ENCODE assay signal across 8 mouse cellular contexts in the genomic region with DNA sequence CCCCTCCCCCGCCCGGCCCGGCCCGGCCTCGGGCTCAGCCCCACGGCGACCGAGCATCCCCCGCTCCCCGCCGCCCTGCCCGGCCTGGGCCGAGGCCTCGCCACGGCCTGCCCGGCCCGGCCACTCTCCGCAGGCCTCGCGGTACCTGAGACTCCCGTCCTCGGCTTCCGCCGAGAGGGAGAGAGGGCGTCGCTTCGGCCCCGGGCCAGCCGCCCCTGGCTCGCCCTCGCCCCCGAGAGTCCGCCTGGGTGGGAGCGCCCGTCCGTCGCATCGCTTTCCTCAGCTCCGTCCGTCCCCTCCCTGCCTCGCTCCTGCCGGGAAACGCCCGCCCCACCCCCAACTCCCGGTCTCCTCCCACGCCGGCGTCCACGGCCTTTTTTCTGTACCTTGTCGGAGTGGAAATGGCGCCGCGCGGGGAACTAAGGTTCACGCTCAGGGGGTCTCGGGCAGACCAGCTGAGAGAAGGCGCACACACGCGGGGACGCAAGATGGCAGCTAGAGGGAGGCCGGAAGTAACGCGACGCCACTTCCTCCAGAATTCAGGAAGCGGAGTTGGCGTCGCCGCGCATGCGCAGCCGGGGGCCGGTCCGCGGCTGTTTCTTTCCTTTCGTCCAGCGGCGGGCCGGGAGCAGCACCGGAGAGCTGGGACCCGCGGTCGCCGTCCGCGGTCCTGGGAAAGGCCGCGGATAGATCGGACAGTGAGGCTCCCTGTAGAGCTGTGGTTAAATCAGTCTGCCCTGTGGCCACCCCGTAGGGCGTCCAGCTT. TPM values are rescaled to one million over a fixed set of nuclear protein-coding genes. Genes with fewer than 3 reads are reported as not detected.
DNase-seq lines count a peak whose midpoint lies in the region; ATAC-seq and TF ChIP-seq lines count a peak whose summit lies in the region.

Gene Btf3 (minus strand): TSS at position 527 of the 766 bp plus-strand sequence.

- TF ChIP-seq EP300 in heart, postnatal 0 days (IDR thresholded peaks at IDR 0.05; ENCODE audit: low read depth) = no peak

- no peaks in the 10 kb centered on the region for H3K9me3 ChIP-seq in E14TG2a.4 (ENCODE audit: low read length)
- no peaks in the 10 kb centered on the region for H3K9me3 ChIP-seq in forebrain, embryonic 12.5 days
- no peaks in the 10 kb centered on the region for H3K9me3 ChIP-seq in heart, postnatal 0 days (replicated peaks; ENCODE audit: control insufficient read depth, low read length)
- no peaks in the 10 kb centered on the region for H3K9me3 ChIP-seq in liver, embryonic 16.5 days (replicated peaks; ENCODE audit: control insufficient read depth, low read length)
- H3K9me3 ChIP-seq in neural tube, embryonic 13.5 days = no peaks in the 10 kb centered on the region

- peak within 1 kb of the TSS; percentile 99 for H3K9ac ChIP-seq in forebrain, embryonic 12.5 days
- peak within 1 kb of the TSS; percentile 91 for H3K9ac ChIP-seq in heart, postnatal 0 days (replicated peaks; ENCODE audit: low read depth, low read length)
- H3K9ac ChIP-seq in liver, embryonic 16.5 days (ENCODE audit: low read depth, low read length) = peak within 1 kb of the TSS; percentile 94
- H3K9ac ChIP-seq in neural tube, embryonic 13.5 days = peak within 1 kb of the TSS; percentile 99

- H3K4me1 ChIP-seq in E14TG2a.4 (replicated peaks; ENCODE audit: low read depth, low read length) = peaks cover 47% of the 10 kb centered on the region
- H3K4me1 ChIP-seq in forebrain, embryonic 12.5 days = peaks cover 16% of the 10 kb centered on the region
- peaks cover 5% of the 10 kb centered on the region for H3K4me1 ChIP-seq in heart, postnatal 0 days (ENCODE audit: control insufficient read depth, insufficient read depth)
- H3K4me1 ChIP-seq in liver, embryonic 16.5 days (ENCODE audit: control insufficient read depth, low read depth, low read length) = peaks cover 9% of the 10 kb centered on the region
- peaks cover 34% of the 10 kb centered on the region for H3K4me1 ChIP-seq in neural tube, embryonic 13.5 days (replicated peaks)
- H3K4me1 ChIP-seq in testis, adult 2 months (ENCODE audit: control insufficient read depth, insufficient read depth, low read length) = no peaks in the 10 kb centered on the region

- under 1% methylated on average over 71 of the region's 90 CpGs for WGBS in forebrain, embryonic 12.5 days
- WGBS in heart, postnatal 0 days = under 1% methylated on average over 87 of the region's 90 CpGs
- WGBS in liver, embryonic 16.5 days (ENCODE audit: insufficient replicate concordance) = under 1% methylated on average over 80 of the region's 90 CpGs
- under 1% methylated on average over 77 of the region's 90 CpGs for WGBS in neural tube, embryonic 13.5 days

- peak within 1 kb of the TSS; percentile 71 for H3K4me2 ChIP-seq in forebrain, embryonic 12.5 days
- peak within 1 kb of the TSS; percentile 77 for H3K4me2 ChIP-seq in heart, postnatal 0 days (ENCODE audit: low read depth, low read length)
- peak within 1 kb of the TSS; percentile 82 for H3K4me2 ChIP-seq in liver, embryonic 16.5 days (ENCODE audit: low read depth, low read length)
- H3K4me2 ChIP-seq in neural tube, embryonic 13.5 days = peak within 1 kb of the TSS; percentile 78

- DNase-seq in c-Kit-positive CD71-positive TER-119-positive erythroid progenitor cells, embryonic 14.5 days (ENCODE audit: low spot score) = peak; percentile 91
- peak; percentile 93 for DNase-seq in heart, postnatal 0 days (ENCODE audit: low spot score)
- DNase-seq in kidney, postnatal 4 days = peak; percentile 96 to 98

- peak; percentile 91 for TF ChIP-seq POLR2A in testis, adult 2 months (IDR thresholded peaks at IDR 0.05; ENCODE audit: control insufficient read depth, low read depth, low read length)

- H3K36me3 ChIP-seq in E14TG2a.4 (ENCODE audit: insufficient read depth, low read length) = peaks cover 37% of the 10 kb centered on the region
- H3K36me3 ChIP-seq in forebrain, embryonic 12.5 days (replicated peaks) = peaks cover 25% of the 10 kb centered on the region
- peaks cover 21% of the 10 kb centered on the region for H3K36me3 ChIP-seq in heart, postnatal 0 days (replicated peaks; ENCODE audit: control insufficient read depth, insufficient read depth, low read length)
- peaks cover 18% of the 10 kb centered on the region for H3K36me3 ChIP-seq in liver, embryonic 16.5 days (ENCODE audit: control insufficient read depth, insufficient read depth)
- H3K36me3 ChIP-seq in neural tube, embryonic 13.5 days = peaks cover 18% of the 10 kb centered on the region
- H3K36me3 ChIP-seq in testis, adult 2 months (ENCODE audit: control insufficient read depth, insufficient read depth, low read length) = no peaks in the 10 kb centered on the region

- no peak for TF ChIP-seq CTCF in E14TG2a.4 (conservative IDR thresholded peaks at IDR 0.05; ENCODE audit: low read length)
- 0 out of 2 replicates have a peak, but pooled peaks have one; percentile 11 for TF ChIP-seq CTCF in heart, postnatal 0 days (IDR thresholded peaks at IDR 0.05; ENCODE audit: low read depth)
- 0 out of 2 replicates have a peak, but pooled peaks have one; percentile 1 for TF ChIP-seq CTCF in testis, adult 2 months (IDR thresholded peaks at IDR 0.05; ENCODE audit: control insufficient read depth, insufficient read depth, insufficient replicate concordance, low read depth, low read length)

- peak within 1 kb of the TSS; percentile 92 for H3K4me3 ChIP-seq in E14TG2a.4 (replicated peaks; ENCODE audit: low read length)
- H3K4me3 ChIP-seq in forebrain, embryonic 12.5 days (replicated peaks) = peak within 1 kb of the TSS; percentile 100
- H3K4me3 ChIP-seq in heart, postnatal 0 days (ENCODE audit: low read depth, low read length) = peak within 1 kb of the TSS; percentile 87
- peak within 1 kb of the TSS; percentile 94 for H3K4me3 ChIP-seq in liver, embryonic 16.5 days (ENCODE audit: low read depth, low read length)
- H3K4me3 ChIP-seq in neural tube, embryonic 13.5 days = peak within 1 kb of the TSS; percentile 98
- H3K4me3 ChIP-seq in testis, adult 2 months (ENCODE audit: control insufficient read depth, low read depth, low read length) = peak within 1 kb of the TSS; percentile 99

- peak; percentile 93 for ATAC-seq in forebrain, embryonic 12.5 days (ENCODE audit: low FRiP score)
- ATAC-seq in heart, postnatal 0 days (ENCODE audit: insufficient read depth, low read depth) = peak; percentile 91
- peak; percentile 89 for ATAC-seq in liver, embryonic 16.5 days (ENCODE audit: low read depth)
- peak; percentile 97 for ATAC-seq in neural tube, embryonic 13.5 days (ENCODE audit: low read depth)

- H3K27me3 ChIP-seq in E14TG2a.4 (ENCODE audit: insufficient read depth, low read length) = no peaks in the 10 kb centered on the region
- no peaks in the 10 kb centered on the region for H3K27me3 ChIP-seq in forebrain, embryonic 12.5 days
- H3K27me3 ChIP-seq in heart, postnatal 0 days (ENCODE audit: control insufficient read depth, insufficient read depth, low read length) = no peaks in the 10 kb centered on the region
- no peaks in the 10 kb centered on the region for H3K27me3 ChIP-seq in liver, embryonic 16.5 days (ENCODE audit: control insufficient read depth, insufficient read depth, low read depth, low read length)
- H3K27me3 ChIP-seq in neural tube, embryonic 13.5 days = no peaks in the 10 kb centered on the region
- no peaks in the 10 kb centered on the region for H3K27me3 ChIP-seq in testis, adult 2 months (ENCODE audit: control insufficient read depth, insufficient read depth, low read length)

- H3K27ac ChIP-seq in forebrain, embryonic 12.5 days = peak within 1 kb of the TSS; percentile 93
- H3K27ac ChIP-seq in heart, postnatal 0 days (ENCODE audit: low read depth) = peak within 1 kb of the TSS; percentile 92
- H3K27ac ChIP-seq in liver, embryonic 16.5 days (ENCODE audit: low read length) = peak within 1 kb of the TSS; percentile 89
- peak within 1 kb of the TSS; percentile 88 for H3K27ac ChIP-seq in neural tube, embryonic 13.5 days (replicated peaks)
- peak within 1 kb of the TSS; percentile 96 for H3K27ac ChIP-seq in testis, adult 2 months (ENCODE audit: control insufficient read depth, insufficient read depth, low read depth, low read length)

RNA-seq across cellular contexts. Expression of gene Btf3, which starts in this region (rescaled TPM):
- polyA plus RNA-seq in forebrain, embryonic 12.5 days (2016; fragmentation: Nextera tagmentation; extraction: Ambion mirVana) = 693 and 699 TPM in 2 replicates
- total RNA-seq in heart, postnatal 0 days (2014; rRNA removed; ENCODE audit: low replicate concordance) = 208 and 210 TPM in 2 replicates
- 384 and 393 TPM in 2 replicates for polyA plus RNA-seq in heart, postnatal 0 days (2015; fragmentation: Nextera tagmentation; extraction: Ambion mirVana)
- 258 and 312 TPM in 2 replicates for polyA plus RNA-seq in liver, embryonic 16.5 days (2015; fragmentation: Nextera tagmentation; extraction: Ambion mirVana)
- polyA plus RNA-seq in neural tube, embryonic 13.5 days (2015; fragmentation: Nextera tagmentation; extraction: Ambion mirVana) = 615 and 618 TPM in 2 replicates
- 423 and 429 TPM in 2 replicates for polyA plus RNA-seq in testis, adult 2 months (2012; rRNA removed)

Comparison
In these comparisons a context has a peak if more than half of its experiments do, and no peak if none do; other contexts are left out.
1. Peak in every context shown above with its lines: DNase-seq, ATAC-seq, H3K4me3 ChIP-seq and H3K27ac ChIP-seq.